Mouse (Mus musculus) heart, adult 11 months (tissue): Measurements from ENCODE around the gene Mlst8.

Experiments
- DNase-seq: peaks from one replicate; pipeline ENCODE4 v3.0.0; 2022

The Mlst8 gene

GRCm38 (mm10) chr17:24478663-24479380, at the start of gene Mlst8:
TSS of gene Mlst8 (minus strand) at chr17:24479078.
- peak; percentile 100 for DNase-seq

- DNase-seq, result no peak
Measured at GRCm38 (mm10) chr17:24528560-24528918, 49.7 kb upstream of the Mlst8 start.

GRCm38 (mm10) chr17:24527723-24528559, 49.1 kb upstream of the Mlst8 start, which contains the start of gene Traf7:
TSS of gene Traf7 (minus strand) at chr17:24527938.
- DNase-seq, result peak; percentile 100

GRCm38 (mm10) chr17:24527315-24527714, 48.4 kb upstream of the Mlst8 start:
- no peak for DNase-seq

GRCm38 (mm10) chr17:24524734-24525133, 45.9 kb upstream of the Mlst8 start:
- DNase-seq, result no peak

- no peak for DNase-seq
Measured at GRCm38 (mm10) chr17:24520450-24520849, 41.6 kb upstream of the Mlst8 start.

- peak; percentile 96 for DNase-seq
Measured at GRCm38 (mm10) chr17:24514270-24515257, 35.7 kb upstream of the Mlst8 start.

- DNase-seq, result peak; percentile 94
Measured at GRCm38 (mm10) chr17:24513609-24514008, 34.7 kb upstream of the Mlst8 start.

GRCm38 (mm10) chr17:24507806-24508460, 29.1 kb upstream of the Mlst8 start:
- DNase-seq, result no peak

- no peak for DNase-seq
Measured at GRCm38 (mm10) chr17:24507129-24507664, 28.3 kb upstream of the Mlst8 start.

GRCm38 (mm10) chr17:24506332-24507070, 27.6 kb upstream of the Mlst8 start:
- peak; percentile 90 for DNase-seq

GRCm38 (mm10) chr17:24505286-24505955, 26.5 kb upstream of the Mlst8 start:
- no peak for DNase-seq

GRCm38 (mm10) chr17:24504085-24504484, 25.2 kb upstream of the Mlst8 start:
- no peak for DNase-seq

GRCm38 (mm10) chr17:24502208-24502607, 23.3 kb upstream of the Mlst8 start:
- DNase-seq, result no peak

GRCm38 (mm10) chr17:24496026-24496425, 17.1 kb upstream of the Mlst8 start:
- no peak for DNase-seq

GRCm38 (mm10) chr17:24495443-24495842, 16.6 kb upstream of the Mlst8 start:
- DNase-seq, result peak; percentile 85

GRCm38 (mm10) chr17:24494627-24495335, 15.9 kb upstream of the Mlst8 start:
- DNase-seq, result peak; percentile 83

- DNase-seq, result no peak
Measured at GRCm38 (mm10) chr17:24490399-24490798, 11.5 kb upstream of the Mlst8 start.

- no peak for DNase-seq
Measured at GRCm38 (mm10) chr17:24489265-24490030, 10.6 kb upstream of the Mlst8 start.
